Mouse (Mus musculus): ENCODE measurements at regions not wholly inside any gene's neighbourhood (a gene's known extent, or its start where the extent isn't known, plus 50 kb on each side); places are given as distances from the start of the nearest gene placed in this dataset.

DNA sequence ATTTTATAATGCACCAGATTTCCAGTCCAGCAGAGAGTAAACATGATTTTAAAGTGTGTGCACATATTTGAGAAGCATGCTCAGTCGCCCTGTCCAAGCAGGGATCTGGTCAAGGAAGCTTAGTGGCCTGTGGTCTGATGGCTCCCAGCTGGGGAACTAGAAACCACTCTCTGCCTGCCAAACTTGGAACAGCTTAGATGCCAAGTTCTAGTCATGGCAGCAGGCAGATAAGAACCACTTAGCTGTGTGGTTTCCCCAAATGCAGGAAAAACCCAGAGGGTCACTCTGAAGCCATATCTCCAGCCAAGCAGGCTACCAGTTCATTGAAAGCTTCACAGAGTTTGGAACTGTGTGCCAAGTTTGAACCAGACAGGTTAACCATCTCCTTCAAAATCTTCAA lies 86.1 kb downstream of the Fam114a2 start:
- intact Hi-C loops (cut with DNase I) = no loop called here
- DNase-seq = no peak

DNA sequence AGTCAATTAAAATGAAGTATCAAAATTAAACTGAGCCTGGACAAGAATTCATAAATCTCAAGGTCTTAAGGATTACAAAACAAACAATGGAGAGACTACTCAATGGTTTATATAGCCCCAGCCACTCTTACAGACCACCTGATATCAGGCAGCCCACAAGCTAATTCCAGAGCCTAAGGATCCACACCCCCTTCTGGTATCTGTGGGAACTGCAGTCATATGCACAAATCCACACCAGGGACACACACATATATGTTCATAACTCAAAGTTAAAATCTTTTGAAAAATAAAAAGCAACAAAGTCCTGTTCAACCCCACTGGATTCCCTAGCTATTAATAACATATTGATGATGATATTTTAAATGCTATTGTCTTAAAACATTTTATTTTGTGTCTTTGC lies 86.5 kb downstream of the Fam114a2 start:
- intact Hi-C loops (cut with DNase I) = no loop called here
- DNase-seq = no peak

DNA sequence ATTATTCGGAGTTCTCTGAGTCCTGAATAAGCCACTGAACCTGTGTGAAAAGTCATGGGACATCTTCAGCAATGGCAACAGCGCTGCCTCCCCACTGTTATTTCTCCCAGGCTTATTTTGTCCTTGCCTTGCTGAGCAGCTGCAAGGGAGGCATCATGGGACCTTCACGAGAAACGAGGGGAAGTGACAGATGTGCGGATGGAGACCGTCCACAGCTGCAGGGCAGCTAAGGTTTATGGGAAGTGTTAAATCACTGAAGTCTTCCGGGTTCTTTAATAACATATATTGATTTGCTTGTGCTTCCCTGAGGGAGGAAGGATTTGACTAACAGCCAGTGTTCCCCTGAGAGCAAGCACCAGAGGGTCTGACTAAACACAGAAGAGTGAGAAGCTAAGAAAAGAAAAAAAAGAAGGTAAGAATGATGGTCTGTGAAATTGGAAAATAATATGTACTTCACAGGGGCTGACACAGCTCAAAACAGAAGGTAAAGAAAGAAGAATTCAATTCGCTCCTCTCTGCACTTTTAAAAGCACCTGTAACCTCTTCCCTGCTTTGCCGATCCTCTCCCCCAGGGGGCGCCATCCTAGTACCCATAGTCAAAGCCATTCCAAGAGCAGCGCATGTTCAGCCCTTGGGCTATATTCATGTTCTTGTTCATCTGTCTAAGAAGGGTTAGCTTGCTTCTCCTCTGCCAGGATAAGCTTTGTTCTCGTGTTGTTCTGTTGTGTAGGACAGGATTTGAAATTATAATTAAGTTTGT lies 92.2 kb downstream of the Fam114a2 start:
- DNase-seq = peak; percentile 26 to 60
- intact Hi-C loops (cut with DNase I) = loop anchor here (1.0 kb wide), 1 partner anchor 41 kb away; no protein-coding TSS in a partner anchor

DNA sequence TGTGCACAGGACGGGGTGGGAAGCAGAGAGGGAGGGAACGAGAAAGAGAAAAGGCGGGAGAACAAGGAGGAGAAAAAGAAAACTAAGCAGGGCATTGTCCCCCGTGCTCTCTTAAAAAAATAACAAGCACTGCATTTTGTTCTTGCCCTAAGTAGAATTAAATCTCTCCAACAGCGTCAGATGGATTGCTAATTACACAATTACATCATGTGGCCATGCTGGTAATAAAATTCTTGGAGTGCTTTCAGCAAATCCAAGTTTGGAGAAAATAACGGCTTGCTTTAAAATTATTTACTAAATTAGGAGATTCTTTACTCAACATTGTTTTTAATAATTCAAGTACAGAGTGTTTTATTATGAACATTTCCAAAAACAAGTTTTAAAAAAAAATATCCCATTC lies 99.0 kb downstream of the Fam114a2 start:
- DNase-seq = no peak
- intact Hi-C loops (cut with DNase I) = no loop called here

- intact Hi-C loops (cut with DNase I) = no loop called here
- no peak for DNase-seq
Measured at GRCm38 (mm10) chr11:57416011-57416410, 102.4 kb downstream of the Fam114a2 start.

DNA sequence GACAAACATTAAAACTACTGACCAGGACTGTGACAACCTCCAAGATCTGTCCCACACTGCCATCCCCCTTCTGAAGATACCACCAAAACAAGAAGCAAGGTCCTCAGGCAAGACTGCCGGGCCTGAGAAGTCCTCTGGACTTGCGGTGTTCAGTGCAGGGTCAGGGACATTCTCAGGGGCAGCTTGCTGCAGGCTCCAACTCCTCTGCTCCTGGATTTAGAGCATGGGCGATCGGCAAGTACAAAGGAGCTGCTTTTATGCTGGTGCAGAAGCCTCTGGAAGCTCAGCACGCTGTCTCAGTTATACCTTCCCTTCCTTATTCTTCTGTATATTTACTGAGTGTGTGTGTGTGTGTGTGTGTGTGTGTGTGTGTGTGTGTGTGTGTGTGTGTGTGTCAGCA lies 103.2 kb downstream of the Fam114a2 start:
- no peak for DNase-seq
- intact Hi-C loops (cut with DNase I) = no loop called here

GRCm38 (mm10) chr11:57414697-57415096 lies 103.7 kb downstream of the Fam114a2 start:
- intact Hi-C loops (cut with DNase I) = no loop called here
- DNase-seq = no peak

GRCm38 (mm10) chr11:57413271-57413670 lies 105.1 kb downstream of the Fam114a2 start:
- DNase-seq = no peak
- intact Hi-C loops (cut with DNase I) = no loop called here

- DNase-seq = no peak
- intact Hi-C loops (cut with DNase I) = no loop called here
Measured at GRCm38 (mm10) chr11:57412766-57413165, 105.7 kb downstream of the Fam114a2 start.

GRCm38 (mm10) chr11:57404172-57404571 lies 114.2 kb downstream of the Fam114a2 start:
- peak; percentile 6 to 10 for DNase-seq

GRCm38 (mm10) chr11:57401610-57402009 lies 116.8 kb downstream of the Fam114a2 start:
- DNase-seq = no peak
- intact Hi-C loops (cut with DNase I) = no loop called here

More at GRCm38 (mm10) chr11:57404172-57404571, 114.2 kb downstream of the Fam114a2 start:
- intact Hi-C loops (cut with DNase I) = no loop called here

GRCm38 (mm10) chr11:57399366-57399765 lies 119.1 kb downstream of the Fam114a2 start:
- no peak for DNase-seq
- intact Hi-C loops (cut with DNase I) = no loop called here

GRCm38 (mm10) chr11:57396429-57396828 lies 122.0 kb downstream of the Fam114a2 start:
- intact Hi-C loops (cut with DNase I) = no loop called here

DNA sequence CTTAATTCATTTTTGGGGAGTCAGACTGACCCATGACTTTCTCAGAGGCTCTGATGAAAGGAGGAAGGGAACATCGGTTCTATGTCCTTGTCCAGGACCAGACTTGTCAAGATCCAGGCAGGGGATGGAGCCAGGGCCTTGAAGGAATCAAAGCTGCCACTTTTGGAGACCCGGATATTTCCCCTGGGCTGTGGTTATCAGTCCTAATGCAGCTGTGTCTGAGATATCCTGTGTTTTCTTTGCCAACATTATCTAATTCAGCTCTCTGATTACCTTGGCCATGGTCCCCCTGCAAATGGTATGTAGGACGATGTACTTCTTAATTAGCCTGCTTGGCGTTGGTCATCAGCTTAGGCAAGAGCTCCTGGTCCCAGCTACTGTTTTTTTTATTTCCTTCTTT lies 127.6 kb downstream of the Fam114a2 start:
- intact Hi-C loops (cut with DNase I) = no loop called here
- DNase-seq = peak in 1 of 2 experiments; percentile 7

More at GRCm38 (mm10) chr11:57396429-57396828, 122.0 kb downstream of the Fam114a2 start:
- DNase-seq = no peak
